Mouse (Mus musculus) retina, postnatal 7 days (tissue): ENCODE measurements around the gene Kif16b.

Experiments
- DNase-seq: peaks from one replicate; pipeline ENCODE4 v3.0.0-alpha.2; 2012; ENCODE audit warnings: low read depth, low spot score

The Kif16b gene

GRCm38 (mm10) chr2:142900862-142901805, at the start of gene Kif16b:
Gene Kif16b, minus strand, starts transcription at chr2:142901531.
- peak; percentile 79 for DNase-seq

- DNase-seq: no peak
Measured at GRCm38 (mm10) chr2:142940899-142941642, 39.7 kb upstream of the Kif16b start.

- no peak for DNase-seq
Measured at GRCm38 (mm10) chr2:142930445-142930844, 29.1 kb upstream of the Kif16b start.

GRCm38 (mm10) chr2:142929226-142930112, 28.1 kb upstream of the Kif16b start:
- DNase-seq: no peak

GRCm38 (mm10) chr2:142910808-142911388, 9.6 kb upstream of the Kif16b start:
- no peak for DNase-seq

GRCm38 (mm10) chr2:142909213-142909612, 7.9 kb upstream of the Kif16b start:
- DNase-seq: no peak

GRCm38 (mm10) chr2:142907056-142907455, 5.7 kb upstream of the Kif16b start:
- DNase-seq: no peak

- peak; percentile 88 for DNase-seq
Measured at GRCm38 (mm10) chr2:142902905-142903895, 1.9 kb upstream of the Kif16b start.

GRCm38 (mm10) chr2:142900120-142900861, 1.0 kb downstream of the Kif16b start:
- no peak for DNase-seq

GRCm38 (mm10) chr2:142893780-142894179, 7.6 kb downstream of the Kif16b start:
- DNase-seq: no peak

- DNase-seq: no peak
Measured at GRCm38 (mm10) chr2:142891283-142891682, 10.0 kb downstream of the Kif16b start.

GRCm38 (mm10) chr2:142884456-142884855, 16.9 kb downstream of the Kif16b start:
- no peak for DNase-seq

GRCm38 (mm10) chr2:142883625-142883994, 17.7 kb downstream of the Kif16b start:
- no peak for DNase-seq

GRCm38 (mm10) chr2:142882871-142883624, 18.3 kb downstream of the Kif16b start:
- no peak for DNase-seq

GRCm38 (mm10) chr2:142882466-142882865, 18.9 kb downstream of the Kif16b start:
- DNase-seq: no peak

- no peak for DNase-seq
Measured at GRCm38 (mm10) chr2:142881177-142881576, 20.2 kb downstream of the Kif16b start.

- no peak for DNase-seq
Measured at GRCm38 (mm10) chr2:142879257-142879818, 22.0 kb downstream of the Kif16b start.

- DNase-seq: no peak
Measured at GRCm38 (mm10) chr2:142876636-142877035, 24.7 kb downstream of the Kif16b start.
